Mouse (Mus musculus): ENCODE results near the gene Npas3. TPM values are rescaled to one million over a fixed set of nuclear protein-coding genes. Genes with fewer than 3 reads are reported as not detected.

The Npas3 gene
- total and polyA plus RNA-seq, 3 experiments, result 0.02 to 0.64 (median 0.10) TPM

- H3K27me3 ChIP-seq (ENCODE audit: control insufficient read depth, insufficient read depth, low read length), result no peaks in the 10 kb centered on the region
- 59% methylated on average over 12 of the region's 12 CpGs for WGBS
- intact Hi-C loops (cut with DNase I), result no loop called here
- no peak overlapping the region for H3K9ac ChIP-seq (ENCODE audit: low read depth, low read length)
- H3K79me2 ChIP-seq (replicated peaks; ENCODE audit: control insufficient read depth, insufficient read depth, low read length), result no peaks in the 10 kb centered on the region
- H3K4me1 ChIP-seq (ENCODE audit: control insufficient read depth, insufficient read depth, low read length), result no peaks in the 10 kb centered on the region
- no peaks in the 10 kb centered on the region for H3K36me3 ChIP-seq (ENCODE audit: control insufficient read depth, insufficient read depth, low read length)
- no peak overlapping the region for H3K4me3 ChIP-seq
- DNase-seq, result no peak
- no peak overlapping the region for H3K27ac ChIP-seq
- TF ChIP-seq POLR2A (IDR thresholded peaks at IDR 0.05; ENCODE audit: insufficient read depth, low read depth, low read length) (no peak), CTCF (IDR thresholded peaks at IDR 0.05) (no peak)
These were observed 72.5 kb downstream of the Npas3 start for GRCm38 (mm10) chr12:53321018-53321417.

GRCm38 (mm10) chr12:53321944-53322343, 73.5 kb downstream of the Npas3 start:
- no peaks in the 10 kb centered on the region for H3K79me2 ChIP-seq (replicated peaks; ENCODE audit: control insufficient read depth, insufficient read depth, low read length)
- TF ChIP-seq EP300 (IDR thresholded peaks at IDR 0.05; ENCODE audit: insufficient read depth, low read depth, low read length) (no peak), POLR2A (IDR thresholded peaks at IDR 0.05; ENCODE audit: insufficient read depth, low read depth, low read length) (no peak), CTCF (IDR thresholded peaks at IDR 0.05) (no peak)
- H3K36me3 ChIP-seq (ENCODE audit: control insufficient read depth, insufficient read depth, low read length), result no peaks in the 10 kb centered on the region
- WGBS, result 91% methylated on average over 2 of the region's 2 CpGs
- intact Hi-C loops (cut with DNase I), result no loop called here
- no peak for DNase-seq
- no peaks in the 10 kb centered on the region for H3K4me1 ChIP-seq (ENCODE audit: control insufficient read depth, insufficient read depth, low read length)
- no peak overlapping the region for H3K9ac ChIP-seq (ENCODE audit: low read depth, low read length)
- no peak overlapping the region for H3K4me3 ChIP-seq
- H3K27me3 ChIP-seq (ENCODE audit: control insufficient read depth, insufficient read depth, low read length), result no peaks in the 10 kb centered on the region
- no peak overlapping the region for H3K27ac ChIP-seq

- Histone ChIP-seq H3K79me2 (replicated peaks; ENCODE audit: control insufficient read depth, insufficient read depth, low read length) (no peaks in the 10 kb centered on the region), H3K36me3 (ENCODE audit: control insufficient read depth, insufficient read depth, low read length) (no peaks in the 10 kb centered on the region), H3K4me1 (ENCODE audit: control insufficient read depth, insufficient read depth, low read length) (peaks cover 1% of the 10 kb centered on the region; the same call in 1 of the 2 replicates), H3K9ac (ENCODE audit: low read depth, low read length) (no peak overlapping the region), H3K27ac (no peak overlapping the region), H3K4me3 (no peak overlapping the region), H3K27me3 (ENCODE audit: control insufficient read depth, insufficient read depth, low read length) (0 out of 2 replicates have a peak, but pooled peaks cover 1% of the 10 kb centered on the region)
- intact Hi-C loops (cut with DNase I), result no loop called here
- 34% methylated on average over 3 of the region's 3 CpGs for WGBS
- TF ChIP-seq EP300 (IDR thresholded peaks at IDR 0.05; ENCODE audit: insufficient read depth, low read depth, low read length) (no peak), POLR2A (IDR thresholded peaks at IDR 0.05; ENCODE audit: insufficient read depth, low read depth, low read length) (no peak), CTCF (IDR thresholded peaks at IDR 0.05) (no peak)
- DNase-seq, result no peak
These were observed 79.2 kb downstream of the Npas3 start for GRCm38 (mm10) chr12:53327653-53328188.

- DNase-seq, result peak; percentile 15 to 20
- no peak overlapping the region for H3K27ac ChIP-seq
- H3K79me2 ChIP-seq (replicated peaks; ENCODE audit: control insufficient read depth, insufficient read depth, low read length), result no peaks in the 10 kb centered on the region
- 0 out of 2 replicates have a peak, but pooled peaks cover 1% of the 10 kb centered on the region for H3K27me3 ChIP-seq (ENCODE audit: control insufficient read depth, insufficient read depth, low read length)
- no peak overlapping the region for H3K9ac ChIP-seq (ENCODE audit: low read depth, low read length)
- peaks cover 1% of the 10 kb centered on the region; the same call in 1 of the 2 replicates for H3K4me1 ChIP-seq (ENCODE audit: control insufficient read depth, insufficient read depth, low read length)
- intact Hi-C loops (cut with DNase I), result no loop called here
- no peaks in the 10 kb centered on the region for H3K36me3 ChIP-seq (ENCODE audit: control insufficient read depth, insufficient read depth, low read length)
- 16% methylated on average over 5 of the region's 5 CpGs for WGBS
- TF ChIP-seq CTCF (IDR thresholded peaks at IDR 0.05) (no peak), POLR2A (IDR thresholded peaks at IDR 0.05; ENCODE audit: insufficient read depth, low read depth, low read length) (no peak), EP300 (IDR thresholded peaks at IDR 0.05; ENCODE audit: insufficient read depth, low read depth, low read length) (no peak)
- no peak overlapping the region for H3K4me3 ChIP-seq
These were observed 79.8 kb downstream of the Npas3 start for GRCm38 (mm10) chr12:53328257-53328736.

- 90% methylated on average over 6 of the region's 6 CpGs for WGBS
- H3K4me3 ChIP-seq, result no peak overlapping the region
These were observed 81.7 kb downstream of the Npas3 start for GRCm38 (mm10) chr12:53330141-53330540.

GRCm38 (mm10) chr12:53331391-53331790, 82.9 kb downstream of the Npas3 start:
- no peak for DNase-seq
- TF ChIP-seq POLR2A (IDR thresholded peaks at IDR 0.05; ENCODE audit: insufficient read depth, low read depth, low read length), result no peak
- no peak for TF ChIP-seq EP300 (IDR thresholded peaks at IDR 0.05; ENCODE audit: insufficient read depth, low read depth, low read length)
- TF ChIP-seq CTCF (IDR thresholded peaks at IDR 0.05), result no peak
- Histone ChIP-seq H3K4me1 (ENCODE audit: control insufficient read depth, insufficient read depth, low read length) (peaks cover 1% of the 10 kb centered on the region; the same call in 1 of the 2 replicates), H3K36me3 (ENCODE audit: control insufficient read depth, insufficient read depth, low read length) (no peaks in the 10 kb centered on the region), H3K27me3 (ENCODE audit: control insufficient read depth, insufficient read depth, low read length) (0 out of 2 replicates have a peak, but pooled peaks cover 1% of the 10 kb centered on the region), H3K9ac (ENCODE audit: low read depth, low read length) (no peak overlapping the region), H3K27ac (no peak overlapping the region), H3K4me3 (no peak overlapping the region), H3K79me2 (replicated peaks; ENCODE audit: control insufficient read depth, insufficient read depth, low read length) (no peaks in the 10 kb centered on the region)
- 73% methylated on average over 9 of the region's 9 CpGs for WGBS
- intact Hi-C loops (cut with DNase I), result no loop called here

More at GRCm38 (mm10) chr12:53330141-53330540, 81.7 kb downstream of the Npas3 start:
- Histone ChIP-seq H3K4me1 (ENCODE audit: control insufficient read depth, insufficient read depth, low read length) (peaks cover 1% of the 10 kb centered on the region; the same call in 1 of the 2 replicates), H3K27me3 (ENCODE audit: control insufficient read depth, insufficient read depth, low read length) (0 out of 2 replicates have a peak, but pooled peaks cover 1% of the 10 kb centered on the region), H3K9ac (ENCODE audit: low read depth, low read length) (no peak overlapping the region), H3K79me2 (replicated peaks; ENCODE audit: control insufficient read depth, insufficient read depth, low read length) (no peaks in the 10 kb centered on the region), H3K36me3 (ENCODE audit: control insufficient read depth, insufficient read depth, low read length) (no peaks in the 10 kb centered on the region), H3K27ac (no peak overlapping the region)
- intact Hi-C loops (cut with DNase I), result no loop called here
- no peak for DNase-seq
- TF ChIP-seq CTCF (IDR thresholded peaks at IDR 0.05), result no peak
- no peak for TF ChIP-seq EP300 (IDR thresholded peaks at IDR 0.05; ENCODE audit: insufficient read depth, low read depth, low read length)
- no peak for TF ChIP-seq POLR2A (IDR thresholded peaks at IDR 0.05; ENCODE audit: insufficient read depth, low read depth, low read length)

All from heart, adult 2 months (tissue).